Mouse (Mus musculus) liver, embryonic 16.5 days (tissue): ENCODE results near the gene Timp4. TPM values are rescaled to one million over a fixed set of nuclear protein-coding genes. Genes with fewer than 3 reads are reported as not detected.
A peak's percentile ranks its signal among the peaks of the same experiment; 100 is the strongest.

Experiments
- ATAC-seq: fragments of 200-750 bp; cut with Nextera tagmentation; 2 replicates; pipeline ENCODE4 v1.8.0; 2017; ENCODE audit warnings: low read depth, mild to moderate bottlenecking, moderate number of reproducible peaks, moderate library complexity
- H3K27ac ChIP-seq: fragments of 300-500 bp; sonication (generic); 2 replicates; pipeline ENCODE4 v1.5.1; 2014; ENCODE audit warnings: mild to moderate bottlenecking, low read length
- H3K27me3 ChIP-seq: fragments of 300-500 bp; sonication (generic); 2 replicates; pipeline ENCODE4 v1.6.1; 2014; ENCODE audit warnings: low read depth, low read length, mixed read lengths; ENCODE audit not compliant: control insufficient read depth, insufficient read depth
- H3K36me3 ChIP-seq: fragments of 300-500 bp; sonication (generic); 2 replicates; pipeline ENCODE4 v1.6.1; 2014; ENCODE audit warnings: mild to moderate bottlenecking; ENCODE audit not compliant: control insufficient read depth, insufficient read depth
- H3K4me1 ChIP-seq: fragments of 300-500 bp; sonication (generic); 2 replicates; pipeline ENCODE4 v1.6.1; 2014; ENCODE audit warnings: low read depth, low read length, mixed read lengths; ENCODE audit not compliant: control insufficient read depth
- H3K4me2 ChIP-seq: fragments of 300-500 bp; sonication (generic); 2 replicates; pipeline ENCODE4 v1.6.1; 2014; ENCODE audit warnings: low read depth, low read length, mixed read lengths
- H3K4me3 ChIP-seq: fragments of 300-500 bp; sonication (generic); 2 replicates; pipeline ENCODE4 v1.5.1; 2014; ENCODE audit warnings: low read depth, mild to moderate bottlenecking, low read length
- H3K9ac ChIP-seq: fragments of 300-500 bp; sonication (generic); 2 replicates; pipeline ENCODE4 v1.6.1; 2014; ENCODE audit warnings: low read depth, low read length
- H3K9me3 ChIP-seq: fragments of 300-500 bp; sonication (generic); replicated peaks from 2 replicates; pipeline ENCODE4 v1.6.1; 2016; ENCODE audit warnings: low read length; ENCODE audit not compliant: control insufficient read depth
- WGBS: fragments of 180-500 bp; shearing (Covaris S2); extraction: QIAGEN DNeasy Blood & Tissue Kit; methylation state at CpG from one replicate; pipeline ENCODE4 v1.1.7; 2014; ENCODE audit not compliant: insufficient replicate concordance; 5-methylcytosine and 5-hydroxymethylcytosine counted together
- polyA plus RNA-seq: library from polyadenylated mRNA; unstranded; fragments of >200 nt; fragmentation: Nextera tagmentation; extraction: Ambion mirVana; gene quantifications from 2 replicates; pipeline ENCODE4 v1.2.1, GENCODE M21; 2015

Timp4 gene
- polyA plus RNA-seq, 1 experiment from 2014 or later: not detected

DNA sequence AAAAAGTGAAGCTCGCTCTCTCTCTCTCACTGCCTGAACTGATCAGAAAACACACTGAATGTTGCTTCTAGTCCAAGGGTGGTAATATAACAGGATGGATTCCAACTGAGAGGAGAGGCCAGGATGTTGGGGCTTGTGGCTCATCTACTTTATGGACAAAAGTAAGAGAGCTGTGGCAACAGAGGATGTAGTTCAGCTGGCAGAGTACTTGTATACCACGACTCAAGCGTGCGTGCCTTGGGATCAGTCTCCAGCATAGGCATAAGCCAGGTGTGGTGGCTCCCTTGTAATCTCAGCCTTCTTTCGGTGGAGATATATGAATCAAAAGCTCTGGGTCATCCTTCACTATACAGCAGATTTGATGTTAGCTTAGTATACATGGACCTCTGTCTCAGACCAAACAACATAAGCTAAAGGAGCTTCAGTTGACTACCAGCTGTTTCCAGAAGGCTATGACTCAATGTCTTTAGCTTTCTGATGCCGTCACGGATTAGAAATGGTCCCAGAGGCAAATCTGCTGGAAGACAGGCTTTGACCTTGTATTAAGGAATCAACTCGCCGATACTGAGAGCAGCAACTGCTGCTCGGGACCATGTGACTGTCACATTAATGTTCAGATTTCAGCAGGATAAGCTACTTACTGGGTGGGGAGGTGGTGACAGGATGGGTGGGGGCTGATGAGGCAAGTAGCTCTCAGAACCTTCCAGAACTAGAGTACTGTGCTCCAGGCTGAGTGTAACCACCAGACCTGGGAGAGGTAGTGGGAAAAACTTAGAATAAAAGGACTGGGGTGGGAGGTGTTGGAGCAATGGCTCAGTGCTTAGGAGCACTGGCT, 16.8 kb upstream of the Timp4 start:
- Histone ChIP-seq H3K9me3 (no peaks in the 10 kb centered on the region), H3K27me3 (no peaks in the 10 kb centered on the region), H3K4me2 (no peak overlapping the region), H3K36me3 (no peaks in the 10 kb centered on the region), H3K4me1 (no peaks in the 10 kb centered on the region), H3K4me3 (no peak overlapping the region), H3K9ac (no peak overlapping the region), H3K27ac (no peak overlapping the region)
- WGBS: 73% methylated on average over 10 of the region's 10 CpGs
- ATAC-seq: no peak

DNA sequence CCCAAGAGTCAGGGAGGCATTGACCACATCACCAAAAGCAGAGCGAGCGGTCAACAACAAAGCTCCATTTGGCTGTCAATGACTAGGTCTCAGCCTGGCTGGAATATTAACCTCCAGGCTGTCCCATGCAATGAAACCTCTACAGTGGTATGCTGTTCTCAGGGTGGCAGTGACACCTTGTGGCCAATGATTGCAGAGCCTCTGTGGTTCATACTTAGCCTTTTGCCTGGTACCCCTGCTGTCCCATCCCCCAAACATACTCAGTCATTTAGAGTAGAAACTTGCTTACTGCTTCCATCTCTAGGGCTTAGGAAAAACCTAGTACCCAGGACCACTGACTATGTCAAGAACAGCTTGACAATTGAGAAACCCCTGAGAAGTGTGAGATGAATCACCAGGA, 15.9 kb upstream of the Timp4 start:
- Histone ChIP-seq H3K27ac (no peak overlapping the region), H3K4me1 (no peaks in the 10 kb centered on the region), H3K27me3 (no peaks in the 10 kb centered on the region), H3K4me3 (no peak overlapping the region), H3K9me3 (no peaks in the 10 kb centered on the region), H3K4me2 (no peak overlapping the region), H3K9ac (no peak overlapping the region), H3K36me3 (no peaks in the 10 kb centered on the region)
- ATAC-seq: no peak
- 51% methylated on average over 2 of the region's 2 CpGs for WGBS

DNA sequence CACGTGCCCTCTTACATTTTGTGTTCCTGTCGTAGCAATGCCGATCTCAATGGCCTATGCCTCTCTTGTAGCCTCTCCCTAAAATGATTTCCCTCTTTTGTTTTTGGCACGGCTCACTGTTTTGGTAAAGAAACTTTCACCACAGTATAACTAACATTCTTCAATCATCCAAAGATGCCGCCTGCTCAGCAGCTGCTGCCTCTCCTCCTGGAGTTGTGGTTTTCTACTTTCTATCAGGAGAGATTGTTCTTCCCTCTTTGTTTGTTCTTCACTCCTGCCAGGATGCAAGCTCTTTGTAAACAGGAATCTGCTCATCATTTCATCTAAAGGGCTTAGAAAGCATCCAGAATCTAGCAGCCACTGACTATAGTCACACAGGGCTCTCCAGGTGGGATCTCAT, 14.8 kb upstream of the Timp4 start:
- Histone ChIP-seq H3K4me1 (no peaks in the 10 kb centered on the region), H3K27me3 (no peaks in the 10 kb centered on the region), H3K9me3 (no peaks in the 10 kb centered on the region), H3K4me2 (no peak overlapping the region), H3K27ac (no peak overlapping the region), H3K36me3 (no peaks in the 10 kb centered on the region), H3K4me3 (no peak overlapping the region), H3K9ac (no peak overlapping the region)
- ATAC-seq: no peak
- WGBS: 58% methylated on average over 5 of the region's 5 CpGs

DNA sequence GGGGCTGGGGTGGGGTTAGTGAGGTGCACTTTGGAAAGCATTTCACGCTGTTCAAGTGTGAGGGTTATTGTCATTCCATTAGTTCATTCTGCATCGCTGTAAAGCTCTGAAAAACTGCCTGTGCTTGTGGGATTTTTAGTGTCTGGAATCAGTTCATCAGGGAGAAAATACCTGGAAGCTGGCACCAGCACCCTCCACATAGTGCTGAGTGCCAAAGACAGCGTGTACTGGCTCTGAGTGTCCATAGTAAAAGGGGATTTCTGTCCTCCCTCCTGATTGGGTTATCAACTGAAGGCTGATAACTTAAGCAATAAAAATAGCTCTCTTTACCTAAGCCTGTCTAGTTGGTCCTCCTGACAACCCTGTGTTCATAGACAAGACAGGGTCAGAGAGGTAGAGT, 8.5 kb upstream of the Timp4 start:
- 61% methylated on average over 3 of the region's 3 CpGs for WGBS
- H3K9me3 ChIP-seq: no peaks in the 10 kb centered on the region
- no peak for ATAC-seq
- no peak overlapping the region for H3K4me2 ChIP-seq
- H3K4me1 ChIP-seq: no peaks in the 10 kb centered on the region
- no peak overlapping the region for H3K4me3 ChIP-seq
- H3K27me3 ChIP-seq: no peaks in the 10 kb centered on the region
- H3K36me3 ChIP-seq: no peaks in the 10 kb centered on the region
- H3K9ac ChIP-seq: no peak overlapping the region
- H3K27ac ChIP-seq: no peak overlapping the region

DNA sequence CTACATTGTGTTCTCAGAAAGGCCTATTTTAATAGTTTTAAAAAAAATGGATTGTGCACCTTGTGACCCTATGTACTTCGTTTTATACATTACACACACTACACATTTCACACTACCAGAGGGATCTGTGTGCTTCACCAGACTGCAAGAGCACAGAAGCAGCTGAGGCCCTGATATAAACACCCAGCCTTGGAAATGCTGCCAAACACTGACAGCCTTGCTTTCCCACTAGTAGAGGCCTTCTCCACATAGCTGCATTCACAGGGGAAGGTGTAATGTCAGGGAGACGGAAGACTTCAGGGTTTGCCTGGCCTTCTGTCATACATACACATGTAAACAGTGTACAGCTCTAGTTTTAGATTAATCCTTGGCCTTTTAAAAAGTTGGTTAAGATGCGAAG, 3.2 kb upstream of the Timp4 start:
- Histone ChIP-seq H3K36me3 (no peaks in the 10 kb centered on the region), H3K9me3 (no peaks in the 10 kb centered on the region), H3K27ac (no peak overlapping the region), H3K4me1 (no peaks in the 10 kb centered on the region), H3K4me3 (no peak overlapping the region), H3K27me3 (no peaks in the 10 kb centered on the region), H3K4me2 (no peak overlapping the region), H3K9ac (no peak overlapping the region)
- 55% methylated on average over 3 of the region's 3 CpGs for WGBS
- no peak for ATAC-seq

DNA sequence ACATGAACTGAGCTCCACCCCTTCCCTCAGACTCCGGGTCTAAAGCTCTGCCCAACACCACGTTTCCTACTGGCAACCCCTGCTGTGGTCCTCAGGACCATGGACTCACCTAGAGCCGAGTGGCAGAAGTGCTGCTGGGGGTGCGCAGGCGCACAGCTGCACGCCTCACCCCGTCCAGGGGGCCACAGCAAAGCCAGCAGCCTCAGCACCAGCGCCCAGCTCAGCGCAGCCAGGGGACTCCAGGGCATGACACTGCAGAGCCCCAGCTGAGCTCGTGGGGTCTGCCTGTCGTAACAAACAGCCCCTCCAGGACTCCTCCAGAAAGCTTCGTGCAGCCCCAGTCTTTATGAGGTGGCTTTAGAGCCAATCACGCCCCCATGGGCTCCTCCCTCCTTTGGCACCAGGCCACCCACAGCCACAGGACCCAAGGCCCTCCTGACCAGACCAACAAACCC, 447 bp downstream of the Timp4 start:
- H3K36me3 ChIP-seq: no peaks in the 10 kb centered on the region
- no peaks in the 10 kb centered on the region for H3K27me3 ChIP-seq
- H3K4me3 ChIP-seq: no peak overlapping the region
- 12% methylated on average over 13 of the region's 13 CpGs for WGBS
- ATAC-seq: no peak
- no peak overlapping the region for H3K27ac ChIP-seq
- no peaks in the 10 kb centered on the region for H3K4me1 ChIP-seq
- H3K9ac ChIP-seq: no peak overlapping the region
- H3K9me3 ChIP-seq: no peaks in the 10 kb centered on the region
- H3K4me2 ChIP-seq: peak overlapping the region; percentile 4; the same call in 1 of the 2 replicates

DNA sequence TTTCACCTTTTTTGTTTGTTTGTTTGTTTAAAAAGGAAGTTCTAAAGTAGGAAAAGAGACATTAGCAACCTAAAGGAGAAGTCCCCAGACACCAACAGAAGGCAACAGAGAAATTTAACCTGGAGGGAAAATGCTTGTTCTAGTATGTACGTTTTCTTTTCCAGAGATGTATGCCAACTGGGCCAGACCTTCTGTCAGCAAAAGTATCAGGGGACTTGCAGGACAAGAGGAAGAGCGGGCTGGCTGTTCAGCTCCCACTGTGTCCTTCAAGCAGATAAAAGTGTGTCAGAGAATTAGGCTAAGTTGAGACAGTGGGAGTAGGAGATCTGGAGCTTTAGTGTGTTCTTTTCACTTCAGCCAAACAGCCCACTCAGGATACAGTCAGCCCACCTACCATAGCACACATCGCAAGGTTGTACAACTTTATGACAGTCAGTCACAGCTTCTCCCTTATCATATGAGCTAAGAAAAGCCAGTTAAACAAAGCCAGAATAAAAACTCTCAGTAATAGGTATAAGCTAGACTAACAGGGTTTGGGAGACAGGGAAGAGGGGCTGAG, 6.4 kb downstream of the Timp4 start:
- H3K27ac ChIP-seq: no peak overlapping the region
- no peak for ATAC-seq
- H3K36me3 ChIP-seq: no peaks in the 10 kb centered on the region
- H3K9ac ChIP-seq: no peak overlapping the region
- 62% methylated on average over 3 of the region's 3 CpGs for WGBS
- H3K4me1 ChIP-seq: no peaks in the 10 kb centered on the region
- H3K9me3 ChIP-seq: no peaks in the 10 kb centered on the region
- H3K4me2 ChIP-seq: no peak overlapping the region
- no peak overlapping the region for H3K4me3 ChIP-seq
- H3K27me3 ChIP-seq: no peaks in the 10 kb centered on the region

DNA sequence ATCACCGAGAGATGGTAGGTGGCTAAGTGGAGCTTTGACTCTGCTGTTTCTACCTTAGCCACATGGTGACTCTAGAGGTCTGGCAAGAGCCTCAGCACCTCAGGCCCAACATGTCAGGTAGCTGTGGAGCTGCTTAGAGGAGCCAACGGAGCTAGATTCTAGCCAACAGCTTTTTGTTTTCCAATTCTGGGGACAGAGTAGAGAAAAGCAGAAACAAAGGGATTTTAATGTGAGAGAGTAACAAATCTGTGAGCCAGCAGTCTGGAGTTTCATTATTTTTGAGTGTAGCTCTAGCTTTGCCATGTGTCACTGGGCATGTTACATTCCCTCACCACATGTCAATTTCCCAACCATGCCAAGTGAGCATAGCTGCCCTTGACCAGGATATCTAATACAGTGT, 7.8 kb downstream of the Timp4 start:
- no peak for ATAC-seq
- H3K36me3 ChIP-seq: no peaks in the 10 kb centered on the region
- 41% methylated on average over 2 of the region's 2 CpGs for WGBS
- H3K9me3 ChIP-seq: no peaks in the 10 kb centered on the region
- no peaks in the 10 kb centered on the region for H3K27me3 ChIP-seq
- H3K9ac ChIP-seq: no peak overlapping the region
- no peak overlapping the region for H3K4me3 ChIP-seq
- no peak overlapping the region for H3K27ac ChIP-seq
- H3K4me2 ChIP-seq: no peak overlapping the region
- no peaks in the 10 kb centered on the region for H3K4me1 ChIP-seq

DNA sequence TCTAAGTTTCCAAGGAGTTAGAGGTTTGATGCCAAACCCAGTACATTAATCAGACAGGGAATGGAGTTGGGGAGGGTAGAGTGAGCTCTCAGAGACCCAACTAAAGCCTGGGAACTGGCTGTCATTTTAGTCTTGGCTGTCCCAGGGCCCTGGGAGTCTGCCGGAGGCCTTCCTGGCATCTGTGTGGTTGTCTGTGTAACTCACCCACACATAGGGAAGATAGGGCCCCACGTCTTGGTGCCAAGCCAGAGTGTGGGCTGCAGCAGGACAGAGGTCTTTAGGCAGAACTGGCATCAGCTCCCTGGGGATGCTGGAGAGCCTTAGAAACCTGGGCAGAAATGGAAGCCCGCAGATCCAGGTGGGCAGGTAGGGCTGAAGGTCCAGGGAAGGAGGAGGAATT, 10.1 kb downstream of the Timp4 start:
- Histone ChIP-seq H3K4me3 (no peak overlapping the region), H3K4me2 (no peak overlapping the region), H3K9ac (no peak overlapping the region), H3K27ac (no peak overlapping the region), H3K27me3 (no peaks in the 10 kb centered on the region), H3K36me3 (no peaks in the 10 kb centered on the region), H3K9me3 (no peaks in the 10 kb centered on the region), H3K4me1 (no peaks in the 10 kb centered on the region)
- 72% methylated on average over 3 of the region's 3 CpGs for WGBS
- no peak for ATAC-seq
